Mouse (Mus musculus): ENCODE results near the gene Gabrr2. TPM values are rescaled to one million over a fixed set of nuclear protein-coding genes. Genes with fewer than 3 reads are reported as not detected.
A peak's percentile ranks its signal among the peaks of the same experiment; 100 is the strongest.
"Not testable (repeated sequence)": the region's sequence is repeated elsewhere in the genome, so short reads cannot be mapped to it uniquely, and the experiment has no call there.

The Gabrr2 gene
- polyA plus RNA-seq, 1 experiment from 2014 or later = 0.05 TPM

DNA sequence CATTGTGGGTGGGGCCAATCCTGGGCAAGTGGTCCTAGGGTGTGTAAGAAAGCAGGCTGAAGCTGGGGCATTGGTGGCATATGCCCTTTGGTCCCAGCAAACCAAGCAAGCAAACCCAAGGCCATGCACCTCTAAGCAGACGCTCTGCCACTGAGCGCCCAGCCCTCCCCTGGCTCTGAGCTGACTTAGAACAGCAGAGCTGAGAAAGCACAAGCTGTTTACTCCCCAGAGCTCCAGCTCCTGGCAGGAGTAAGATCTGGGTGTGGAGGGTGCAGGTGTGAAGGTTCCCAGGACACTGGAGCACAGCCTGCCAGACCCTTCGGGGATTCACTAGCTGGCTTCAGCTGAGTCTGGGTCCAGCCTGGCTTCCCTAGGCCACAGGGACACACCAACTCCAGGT is 15.7 kb downstream of the Gabrr2 start:
- no peak overlapping the region for H3K27ac ChIP-seq (replicated peaks)
- ATAC-seq (ENCODE audit: low FRiP score, low TSS enrichment) (peak; percentile 32; the same call in 1 of the 2 replicates), DNase-seq (ENCODE audit: low spot score) (no peak)
- H3K9me3 ChIP-seq (ENCODE audit: control insufficient read depth, low read length) = no peaks in the 10 kb centered on the region
- WGBS = 81% methylated on average over 3 of the region's 3 CpGs
- H3K36me3 ChIP-seq (ENCODE audit: control insufficient read depth, insufficient read depth, low read length) = no peaks in the 10 kb centered on the region
- H3K4me3 ChIP-seq (ENCODE audit: low read depth, low read length) = no peak overlapping the region
- H3K4me1 ChIP-seq (replicated peaks; ENCODE audit: control insufficient read depth, insufficient read depth) = no peaks in the 10 kb centered on the region
- H3K27me3 ChIP-seq (ENCODE audit: control insufficient read depth, insufficient read depth, low read length) = no peaks in the 10 kb centered on the region
- TF ChIP-seq EP300 (optimal IDR thresholded peaks at IDR 0.05) (no peak), CTCF (IDR thresholded peaks at IDR 0.05; ENCODE audit: low read depth) (no peak)
- no peak overlapping the region for H3K4me2 ChIP-seq (replicated peaks; ENCODE audit: low read depth)
- H3K9ac ChIP-seq (ENCODE audit: low read length) = no peak overlapping the region

DNA sequence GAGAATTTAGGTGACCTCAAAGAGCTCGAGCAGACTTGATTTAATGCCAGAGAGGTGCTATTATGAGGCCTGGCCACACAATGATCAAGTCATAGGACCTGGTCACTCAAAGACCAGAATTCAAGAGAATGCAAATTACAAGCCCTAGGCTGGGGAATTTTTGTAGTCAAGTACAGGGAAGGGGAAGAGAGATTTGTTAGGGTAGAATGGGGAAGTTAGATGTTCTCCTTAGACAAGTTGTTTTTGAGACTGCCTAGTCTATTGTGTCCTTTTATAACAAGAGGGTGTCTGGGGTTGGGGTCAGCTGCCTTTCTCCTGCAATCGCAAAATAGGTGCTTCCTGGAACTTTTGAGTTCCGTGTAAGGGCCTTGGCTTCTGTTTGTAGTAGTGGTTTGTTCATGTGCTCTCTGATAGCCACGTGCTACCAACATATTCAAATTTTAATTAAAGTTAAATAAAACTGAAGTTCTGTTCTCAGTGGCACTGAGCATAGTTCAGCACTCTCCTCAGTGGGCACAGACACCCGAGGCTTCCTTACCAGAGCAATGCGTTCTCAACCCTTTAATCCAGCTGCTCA is 36.4 kb downstream of the Gabrr2 start:
- no peaks in the 10 kb centered on the region for H3K9me3 ChIP-seq (ENCODE audit: control insufficient read depth, low read length)
- no peak overlapping the region for H3K4me2 ChIP-seq (replicated peaks; ENCODE audit: low read depth)
- H3K27ac ChIP-seq (replicated peaks) = no peak overlapping the region
- TF ChIP-seq EP300 (optimal IDR thresholded peaks at IDR 0.05) (no peak), CTCF (IDR thresholded peaks at IDR 0.05; ENCODE audit: low read depth) (no peak)
- H3K27me3 ChIP-seq (ENCODE audit: control insufficient read depth, insufficient read depth, low read length) = no peaks in the 10 kb centered on the region
- no peak overlapping the region for H3K9ac ChIP-seq (ENCODE audit: low read length)
- no peak for DNase-seq (ENCODE audit: low spot score)
- 80% methylated on average over 6 of the region's 6 CpGs for WGBS
- no peak overlapping the region for H3K4me3 ChIP-seq (ENCODE audit: low read depth, low read length)
- no peak for ATAC-seq (ENCODE audit: low FRiP score, low TSS enrichment)
- H3K36me3 ChIP-seq (ENCODE audit: control insufficient read depth, insufficient read depth, low read length) = no peaks in the 10 kb centered on the region
- H3K4me1 ChIP-seq (replicated peaks; ENCODE audit: control insufficient read depth, insufficient read depth) = no peaks in the 10 kb centered on the region

DNA sequence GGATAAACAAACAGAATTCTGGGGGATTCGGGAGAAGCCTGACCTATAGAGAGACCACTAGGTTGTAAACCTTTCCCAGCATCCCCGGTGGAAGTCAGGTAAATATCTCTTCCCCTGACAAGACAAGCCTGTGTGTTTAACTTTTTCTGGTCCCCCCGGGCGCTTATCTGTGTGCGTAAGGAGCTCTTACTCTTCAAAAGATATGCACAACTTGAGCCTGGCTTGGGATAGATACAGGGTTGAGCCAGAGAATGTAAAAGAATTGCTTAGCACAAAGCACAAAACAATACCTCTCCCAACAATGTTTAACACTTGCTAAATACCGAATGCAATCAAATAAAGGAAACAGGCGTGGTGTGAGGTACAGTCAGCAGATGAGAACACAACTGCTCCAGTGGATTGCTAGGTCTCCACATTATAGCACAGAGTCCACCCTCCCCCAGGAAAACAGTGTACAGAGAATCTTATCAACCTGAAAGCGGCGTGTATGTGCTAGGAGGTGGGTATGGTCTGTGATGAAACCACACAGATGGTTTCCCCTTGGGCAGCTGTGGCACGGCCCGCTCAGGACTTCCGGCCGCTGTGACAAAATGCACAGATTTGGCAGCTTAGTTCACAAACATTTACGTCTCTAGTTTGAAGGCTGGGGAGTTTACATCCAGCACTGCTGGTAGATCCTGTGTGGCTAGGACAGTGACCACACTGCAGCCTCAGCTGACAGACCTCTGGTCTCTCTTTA is 47.1 kb downstream of the Gabrr2 start:
- peak; percentile 9 for DNase-seq (ENCODE audit: low spot score)
- ATAC-seq (ENCODE audit: low FRiP score, low TSS enrichment) = no peak
- 38% methylated on average over 14 of the region's 14 CpGs for WGBS

DNA sequence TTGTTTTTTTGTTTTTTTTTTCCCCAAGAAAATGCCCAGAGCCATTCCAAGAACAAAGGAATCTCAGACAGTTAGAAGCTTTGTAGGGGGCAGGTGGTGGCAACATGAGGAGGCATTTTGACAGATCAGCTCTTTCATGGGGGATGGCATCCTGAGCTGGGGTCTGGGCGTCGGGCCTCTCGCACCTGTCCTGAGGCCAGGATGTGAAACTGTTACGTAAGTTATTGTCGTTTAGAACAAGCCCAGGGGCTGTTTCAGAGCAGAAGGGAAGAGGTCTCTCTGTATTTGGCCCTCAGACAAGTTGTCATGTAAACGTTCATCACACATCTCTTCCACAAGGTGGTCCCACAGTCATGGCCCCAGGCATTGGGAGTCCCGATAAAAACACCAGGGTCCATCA is 48.0 kb downstream of the Gabrr2 start:
- TF ChIP-seq EP300 (optimal IDR thresholded peaks at IDR 0.05) (no peak), CTCF (IDR thresholded peaks at IDR 0.05; ENCODE audit: low read depth) (no peak)

More for the DNA sequence above, 47.1 kb downstream of the Gabrr2 start:
- H3K36me3 ChIP-seq (ENCODE audit: control insufficient read depth, insufficient read depth, low read length) = no peaks in the 10 kb centered on the region
- TF ChIP-seq EP300 (optimal IDR thresholded peaks at IDR 0.05) (no peak), CTCF (IDR thresholded peaks at IDR 0.05; ENCODE audit: low read depth) (no peak)
- H3K4me1 ChIP-seq (replicated peaks; ENCODE audit: control insufficient read depth, insufficient read depth) = no peaks in the 10 kb centered on the region
- H3K4me3 ChIP-seq (ENCODE audit: low read depth, low read length) = no peak overlapping the region
- no peak overlapping the region for H3K9ac ChIP-seq (ENCODE audit: low read length)
- no peak overlapping the region for H3K4me2 ChIP-seq (replicated peaks; ENCODE audit: low read depth)
- no peak overlapping the region for H3K27ac ChIP-seq (replicated peaks)
- H3K27me3 ChIP-seq (ENCODE audit: control insufficient read depth, insufficient read depth, low read length) = no peaks in the 10 kb centered on the region
- H3K9me3 ChIP-seq (ENCODE audit: control insufficient read depth, low read length) = no peaks in the 10 kb centered on the region

DNA sequence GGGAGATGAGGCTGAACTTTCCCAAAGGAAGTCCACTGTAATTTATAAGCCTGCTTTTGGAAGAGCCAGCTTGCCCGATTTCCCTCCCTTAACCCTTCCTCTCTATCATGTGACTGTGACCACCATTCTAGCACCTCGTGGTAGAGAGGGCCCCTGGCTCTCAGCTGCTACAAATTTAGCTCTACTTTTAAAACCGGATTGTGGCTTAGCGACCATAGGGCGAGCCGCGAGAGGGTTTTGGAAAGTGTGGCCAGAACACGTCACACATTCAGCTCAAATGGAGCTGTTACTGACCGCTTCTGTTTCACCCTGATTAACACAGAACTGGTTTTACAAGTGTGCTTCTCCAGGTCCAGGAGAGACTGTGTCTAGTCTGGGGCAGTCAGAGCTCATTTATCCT is 48.6 kb downstream of the Gabrr2 start:
- ATAC-seq (ENCODE audit: low FRiP score, low TSS enrichment) (no peak), DNase-seq (ENCODE audit: low spot score) (no peak)

More for the DNA sequence above, 48.0 kb downstream of the Gabrr2 start:
- Histone ChIP-seq H3K9ac (ENCODE audit: low read length) (no peak overlapping the region), H3K36me3 (ENCODE audit: control insufficient read depth, insufficient read depth, low read length) (no peaks in the 10 kb centered on the region), H3K27ac (replicated peaks) (no peak overlapping the region), H3K4me3 (ENCODE audit: low read depth, low read length) (no peak overlapping the region), H3K27me3 (ENCODE audit: control insufficient read depth, insufficient read depth, low read length) (no peaks in the 10 kb centered on the region), H3K4me2 (replicated peaks; ENCODE audit: low read depth) (no peak overlapping the region), H3K4me1 (replicated peaks; ENCODE audit: control insufficient read depth, insufficient read depth) (no peaks in the 10 kb centered on the region), H3K9me3 (ENCODE audit: control insufficient read depth, low read length) (no peaks in the 10 kb centered on the region)
- ATAC-seq (ENCODE audit: low FRiP score, low TSS enrichment) (no peak), DNase-seq (ENCODE audit: low spot score) (peak; percentile 10)
- 76% methylated on average over 7 of the region's 7 CpGs for WGBS

DNA sequence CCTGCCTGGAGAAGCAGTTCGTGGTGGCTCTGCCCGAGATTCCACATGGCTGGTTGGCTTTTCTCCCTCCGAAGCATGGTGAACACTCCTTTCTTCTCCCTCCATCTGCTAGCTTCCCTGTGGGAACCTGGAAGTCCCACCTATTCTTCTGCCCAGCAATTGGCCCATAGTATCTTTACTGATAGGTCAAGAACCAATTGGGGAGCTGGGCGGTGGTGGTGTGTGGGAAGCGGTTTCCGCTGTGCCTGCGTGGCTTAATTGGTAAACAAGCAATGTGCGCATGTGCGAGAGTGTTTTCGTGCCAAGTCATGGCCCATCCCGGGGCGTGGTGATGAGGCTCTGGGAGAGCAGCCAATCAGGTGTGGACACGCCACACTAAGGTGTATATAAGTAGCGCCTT is 50.1 kb downstream of the Gabrr2 start:
- ATAC-seq (ENCODE audit: low FRiP score, low TSS enrichment) = not testable (repeated sequence)
- 88% methylated on average over 10 of the region's 14 CpGs for WGBS

More for the DNA sequence above, 48.6 kb downstream of the Gabrr2 start:
- Histone ChIP-seq H3K4me2 (replicated peaks; ENCODE audit: low read depth) (no peak overlapping the region), H3K4me1 (replicated peaks; ENCODE audit: control insufficient read depth, insufficient read depth) (no peaks in the 10 kb centered on the region), H3K9ac (ENCODE audit: low read length) (no peak overlapping the region), H3K27me3 (ENCODE audit: control insufficient read depth, insufficient read depth, low read length) (no peaks in the 10 kb centered on the region), H3K27ac (replicated peaks) (no peak overlapping the region), H3K36me3 (ENCODE audit: control insufficient read depth, insufficient read depth, low read length) (no peaks in the 10 kb centered on the region), H3K9me3 (ENCODE audit: control insufficient read depth, low read length) (no peaks in the 10 kb centered on the region), H3K4me3 (ENCODE audit: low read depth, low read length) (no peak overlapping the region)
- WGBS = 76% methylated on average over 9 of the region's 9 CpGs
- TF ChIP-seq EP300 (optimal IDR thresholded peaks at IDR 0.05) (no peak), CTCF (IDR thresholded peaks at IDR 0.05; ENCODE audit: low read depth) (no peak)

More for the DNA sequence above, 50.1 kb downstream of the Gabrr2 start:
- not testable (repeated sequence) for H3K9me3 ChIP-seq (ENCODE audit: control insufficient read depth, low read length); H3K4me2 ChIP-seq (replicated peaks; ENCODE audit: low read depth); H3K27me3 ChIP-seq (ENCODE audit: control insufficient read depth, insufficient read depth, low read length); H3K27ac ChIP-seq (replicated peaks); H3K36me3 ChIP-seq (ENCODE audit: control insufficient read depth, insufficient read depth, low read length); H3K4me1 ChIP-seq (replicated peaks; ENCODE audit: control insufficient read depth, insufficient read depth); H3K4me3 ChIP-seq (ENCODE audit: low read depth, low read length); H3K9ac ChIP-seq (ENCODE audit: low read length)
- peak; percentile 1 for DNase-seq (ENCODE audit: low spot score)
